Mouse (Mus musculus): ENCODE data around the gene Slc25a1.

DNA sequence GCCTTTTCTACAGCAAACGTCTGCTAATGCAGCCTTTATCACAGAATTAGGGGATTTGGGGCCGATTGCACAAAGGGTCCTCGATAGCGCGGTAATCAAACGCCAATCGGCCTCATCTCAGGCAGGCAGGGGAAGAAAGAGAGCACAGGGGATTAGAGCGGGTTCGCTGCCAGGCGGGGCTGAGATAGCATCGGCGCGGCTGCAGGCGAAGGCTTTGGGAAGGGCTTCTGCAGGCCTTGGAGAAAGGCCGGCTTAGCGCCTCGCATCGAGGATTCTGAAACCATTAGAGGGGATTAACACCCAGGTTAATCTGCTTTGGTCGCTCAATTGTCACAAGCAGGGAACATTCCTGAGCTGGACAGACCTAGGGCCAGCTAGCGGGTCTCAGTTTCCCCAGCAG lies 7.4 kb downstream of the Slc25a1 start:
- TF ChIP-seq CTCF (IDR thresholded peaks at IDR 0.05; ENCODE audit: borderline replicate concordance, insufficient read depth, low read depth, low read length), result no peak
- TF ChIP-seq POLR2A (IDR thresholded peaks at IDR 0.05; ENCODE audit: borderline replicate concordance, insufficient read depth, low read length), result no peak
